Mouse (Mus musculus) lung, postnatal 0 days (tissue): ENCODE data around the gene Ephb2. TPM values are rescaled to one million over a fixed set of nuclear protein-coding genes. Genes with fewer than 3 reads are reported as not detected.

ENCODE experiments used
- ATAC-seq: fragments of 200-750 bp; cut with Nextera tagmentation; 2 replicates; pipeline ENCODE4 v1.8.0; 2017; ENCODE audit warnings: moderate library complexity
- DNase-seq: peaks from one replicate; pipeline ENCODE4 v3.0.0-alpha.2; 2016; ENCODE audit warnings: low spot score
- H3K27ac ChIP-seq: fragments of 300-500 bp; sonication (generic); 2 replicates; pipeline ENCODE4 v1.5.1; 2014; ENCODE audit warnings: antibody characterized with exemption, mild to moderate bottlenecking, low read length, mixed read lengths
- H3K27me3 ChIP-seq: fragments of 300-500 bp; sonication (generic); replicated peaks from 2 replicates; pipeline ENCODE4 v1.6.1; 2014; ENCODE audit warnings: low read length, mixed read lengths; ENCODE audit not compliant: insufficient read depth
- H3K36me3 ChIP-seq: fragments of 300-500 bp; sonication (generic); 2 replicates; pipeline ENCODE4 v1.6.1; 2014; ENCODE audit warnings: low read length, mixed read lengths; ENCODE audit not compliant: insufficient read depth
- H3K4me1 ChIP-seq: fragments of 300-500 bp; sonication (generic); 2 replicates; pipeline ENCODE4 v1.6.1; 2014; ENCODE audit warnings: antibody characterized with exemption, low read depth, low read length, mixed read lengths; ENCODE audit not compliant: insufficient read depth
- H3K4me2 ChIP-seq: fragments of 300-500 bp; sonication (generic); replicated peaks from 2 replicates; pipeline ENCODE4 v1.6.1; 2014; ENCODE audit warnings: low read depth, mild to moderate bottlenecking, low read length, moderate library complexity, mixed read lengths
- H3K4me3 ChIP-seq: fragments of 300-500 bp; sonication (generic); 2 replicates; pipeline ENCODE4 v1.5.1; 2014; ENCODE audit warnings: low read depth, low read length
- H3K9ac ChIP-seq: fragments of 300-500 bp; sonication (generic); replicated peaks from 2 replicates; pipeline ENCODE4 v1.6.1; 2014; ENCODE audit warnings: low read depth, mild to moderate bottlenecking
- H3K9me3 ChIP-seq: fragments of 300-500 bp; sonication (generic); 2 replicates; pipeline ENCODE4 v1.6.1; 2016; ENCODE audit warnings: low read length, mixed read lengths
- CTCF ChIP-seq: IDR thresholded peaks from 2 replicates; pipeline ENCODE4 v1.5.1; 2016; ENCODE audit warnings: antibody characterized with exemption, mild to moderate bottlenecking
- EP300 ChIP-seq: IDR thresholded peaks from 2 replicates; pipeline ENCODE4 v1.6.1; 2016; ENCODE audit warnings: antibody characterized with exemption, mild to moderate bottlenecking, control low read depth
- WGBS: fragments of 180-500 bp; shearing (Covaris S2); extraction: QIAGEN DNeasy Blood & Tissue Kit; methylation state at CpG from one replicate; pipeline ENCODE4 v1.1.7; 2014; 5-methylcytosine and 5-hydroxymethylcytosine counted together
- polyA plus RNA-seq: library from polyadenylated mRNA; unstranded; fragments of >200 nt; fragmentation: Nextera tagmentation; extraction: Ambion mirVana; gene quantifications from 2 replicates; pipeline ENCODE4 v1.2.1, GENCODE M21; 2015

Ephb2 gene
- polyA plus RNA-seq, 1 experiment from 2014 or later = 0.63 TPM

DNA sequence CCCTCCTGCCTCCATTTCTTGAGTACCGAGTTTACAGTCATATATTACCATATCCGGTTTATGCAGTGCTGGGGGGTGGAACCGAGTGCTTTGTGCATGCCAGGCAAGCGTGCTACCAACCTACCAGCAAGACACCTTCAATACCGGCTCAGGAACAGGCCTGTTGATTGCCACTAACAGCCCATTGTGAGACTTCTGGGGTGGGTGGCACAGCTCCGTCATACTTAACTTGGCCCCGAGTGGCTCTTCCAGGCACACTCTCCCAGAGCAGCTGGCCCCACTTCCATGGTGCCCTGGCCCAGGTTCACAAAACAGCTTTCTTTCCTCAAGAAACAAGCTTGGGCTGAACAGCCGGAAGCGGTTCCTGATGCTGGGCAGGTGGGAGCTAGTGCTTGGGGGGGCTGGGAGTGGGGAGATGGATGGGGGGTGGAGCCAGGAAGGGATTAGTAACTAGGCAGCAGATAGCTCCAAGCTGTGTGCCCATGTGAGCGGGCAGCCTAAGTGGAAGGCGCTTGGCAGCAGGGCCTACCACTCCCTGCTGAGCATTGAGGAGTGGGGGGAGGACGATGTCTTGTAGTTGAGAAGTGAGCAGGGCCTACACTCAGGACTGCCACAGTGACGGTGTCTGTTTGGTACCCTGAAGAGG, 183.8 kb downstream of the Ephb2 start:
- TF ChIP-seq EP300 (no peak), CTCF (no peak)
- H3K4me1 ChIP-seq = no peaks in the 10 kb centered on the region
- no peak overlapping the region for H3K9ac ChIP-seq
- no peak overlapping the region for H3K4me2 ChIP-seq
- no peaks in the 10 kb centered on the region for H3K9me3 ChIP-seq
- H3K36me3 ChIP-seq = no peaks in the 10 kb centered on the region
- H3K27ac ChIP-seq = no peak overlapping the region
- no peaks in the 10 kb centered on the region for H3K27me3 ChIP-seq
- WGBS = 71% methylated on average over 13 of the region's 13 CpGs
- H3K4me3 ChIP-seq = no peak overlapping the region
- peak; percentile 6; the same call in 1 of the 2 replicates for ATAC-seq
- no peak for DNase-seq

DNA sequence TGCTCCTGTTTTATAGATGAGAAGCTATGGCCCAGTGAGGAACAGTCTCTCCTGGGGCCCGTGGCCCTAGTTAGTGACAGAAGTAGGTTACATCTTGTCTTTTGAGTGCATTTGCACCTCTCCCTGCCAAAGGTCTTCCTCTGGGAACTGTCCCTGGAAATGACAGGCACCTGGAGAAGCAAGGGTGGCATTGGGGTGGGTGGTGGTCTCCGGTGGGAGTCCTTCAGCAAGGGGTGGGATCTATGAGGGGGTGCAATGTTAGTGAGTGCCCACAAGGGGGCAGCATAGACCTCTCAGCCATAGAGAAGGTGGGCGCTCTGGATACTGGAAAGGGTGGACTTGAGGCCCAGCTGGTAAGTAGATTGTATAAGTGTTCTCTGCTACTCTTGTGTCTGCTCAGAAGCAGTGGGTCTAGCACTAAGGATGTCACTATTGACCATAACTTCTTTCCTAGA, 184.4 kb downstream of the Ephb2 start:
- Histone ChIP-seq H3K9me3 (no peaks in the 10 kb centered on the region), H3K27ac (no peak overlapping the region), H3K4me1 (no peaks in the 10 kb centered on the region), H3K9ac (no peak overlapping the region), H3K27me3 (no peaks in the 10 kb centered on the region), H3K36me3 (no peaks in the 10 kb centered on the region), H3K4me3 (no peak overlapping the region), H3K4me2 (no peak overlapping the region)
- TF ChIP-seq EP300 (no peak), CTCF (peak; percentile 83)
- 0 out of 2 replicates have a peak, but pooled peaks have one; percentile 16 for ATAC-seq
- peak; percentile 54 for DNase-seq
- WGBS = 60% methylated on average over 3 of the region's 3 CpGs

DNA sequence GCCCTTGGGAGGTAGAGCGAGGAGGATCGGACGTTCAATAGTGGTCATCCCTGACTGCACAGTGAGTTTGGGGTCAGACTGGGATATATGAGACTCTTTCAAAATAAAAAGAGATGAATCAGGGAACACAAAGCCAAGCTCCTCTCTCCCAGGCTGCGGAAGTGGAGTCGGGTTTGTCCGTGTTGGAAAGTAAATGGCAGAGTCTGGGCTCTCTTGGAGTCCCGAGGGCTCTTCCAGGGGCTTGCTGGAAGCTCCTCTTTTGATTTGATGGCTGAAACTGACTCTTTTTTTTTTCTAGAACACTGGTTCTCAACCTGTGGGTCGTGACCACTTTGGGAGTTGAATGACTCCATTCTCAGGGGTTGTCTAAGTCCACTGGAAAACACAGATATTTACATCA, 185.5 kb downstream of the Ephb2 start:
- TF ChIP-seq CTCF = no peak
- no peak for TF ChIP-seq EP300
- H3K27ac ChIP-seq = no peak overlapping the region

DNA sequence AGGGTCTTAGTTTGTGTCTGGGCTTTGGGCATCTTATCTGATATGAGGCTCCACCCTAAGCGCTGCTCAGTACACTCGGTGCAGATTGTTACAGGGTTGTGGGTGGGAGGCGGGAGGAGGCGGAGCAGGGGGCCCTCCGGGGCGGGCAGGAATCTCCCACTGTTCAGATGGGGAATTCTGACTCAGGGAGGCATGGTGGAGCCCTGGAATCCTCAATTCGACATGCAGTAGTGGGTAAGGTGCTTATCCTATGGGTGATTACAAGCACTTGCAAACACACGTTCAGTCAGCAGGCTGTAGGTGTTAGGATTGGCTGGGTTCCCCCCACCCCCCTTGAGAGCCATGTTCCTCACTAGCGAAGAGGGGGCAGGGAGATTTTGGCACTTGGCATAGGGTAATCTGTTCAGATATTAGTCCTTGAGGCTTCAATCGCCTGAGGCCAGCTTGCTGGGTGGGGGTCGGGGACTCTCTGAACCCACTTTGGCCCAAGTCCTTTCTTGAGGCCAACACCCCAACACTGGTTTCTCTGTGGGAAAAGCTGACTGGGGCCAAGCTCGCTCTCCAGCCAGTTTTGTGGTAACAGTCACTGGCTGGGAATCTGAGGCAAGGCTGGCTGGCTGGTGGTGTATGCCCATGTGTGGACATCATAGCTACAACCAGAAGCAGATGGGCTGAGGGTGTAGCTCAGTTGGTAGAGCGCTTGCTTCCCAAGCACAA, 186.2 kb downstream of the Ephb2 start:
- Histone ChIP-seq H3K9me3 (no peaks in the 10 kb centered on the region), H3K4me2 (no peak overlapping the region), H3K27me3 (no peaks in the 10 kb centered on the region), H3K36me3 (no peaks in the 10 kb centered on the region), H3K9ac (no peak overlapping the region), H3K4me3 (no peak overlapping the region), H3K27ac (no peak overlapping the region), H3K4me1 (no peaks in the 10 kb centered on the region)
- DNase-seq (no peak), ATAC-seq (peak; percentile 25; the same call in 1 of the 2 replicates)
- TF ChIP-seq EP300 (no peak), CTCF (no peak)
- 33% methylated on average over 13 of the region's 13 CpGs for WGBS

More for the DNA sequence above, 185.5 kb downstream of the Ephb2 start:
- WGBS = 82% methylated on average over 8 of the region's 8 CpGs
- ATAC-seq (no peak), DNase-seq (no peak)
- no peaks in the 10 kb centered on the region for H3K27me3 ChIP-seq
- H3K4me2 ChIP-seq = no peak overlapping the region
- no peaks in the 10 kb centered on the region for H3K36me3 ChIP-seq
- H3K4me3 ChIP-seq = no peak overlapping the region
- H3K4me1 ChIP-seq = no peaks in the 10 kb centered on the region
- no peak overlapping the region for H3K9ac ChIP-seq
- H3K9me3 ChIP-seq = no peaks in the 10 kb centered on the region

DNA sequence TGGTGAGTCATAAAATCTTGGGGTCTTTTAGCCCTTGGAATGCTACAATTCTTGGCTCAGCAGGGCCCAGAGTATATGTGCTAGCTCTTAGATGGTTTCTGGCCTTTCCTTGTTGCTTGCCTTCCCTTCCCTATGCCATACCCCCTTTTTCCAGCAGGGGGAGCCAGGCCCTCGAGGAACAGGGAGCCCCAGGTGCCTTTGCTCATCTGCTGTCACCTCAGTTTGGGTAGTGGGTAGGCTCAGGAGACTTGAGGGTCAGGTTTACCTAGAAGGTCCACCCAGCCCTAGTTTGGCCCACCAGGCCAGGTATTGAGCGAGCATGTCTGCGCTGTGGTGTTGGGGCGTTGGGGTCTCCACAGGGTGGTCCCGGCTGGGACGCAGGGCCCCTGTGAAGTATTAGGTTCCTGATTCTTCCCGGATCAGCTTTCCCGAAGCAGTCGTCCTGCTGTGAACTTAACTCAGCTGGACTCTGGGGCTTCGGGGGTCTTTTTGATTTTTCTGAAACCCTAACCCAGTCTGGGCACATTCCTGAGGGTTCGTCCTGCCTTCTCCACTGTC, 186.8 kb downstream of the Ephb2 start:
- no peaks in the 10 kb centered on the region for H3K27me3 ChIP-seq
- H3K36me3 ChIP-seq = no peaks in the 10 kb centered on the region
- ATAC-seq (no peak), DNase-seq (peak; percentile 67)
- TF ChIP-seq EP300 = no peak
- peak; percentile 94 for TF ChIP-seq CTCF
- no peaks in the 10 kb centered on the region for H3K4me1 ChIP-seq
- no peak overlapping the region for H3K4me3 ChIP-seq
- H3K4me2 ChIP-seq = no peak overlapping the region
- H3K27ac ChIP-seq = no peak overlapping the region
- no peaks in the 10 kb centered on the region for H3K9me3 ChIP-seq
- H3K9ac ChIP-seq = no peak overlapping the region
- WGBS = 10% methylated on average over 11 of the region's 11 CpGs

DNA sequence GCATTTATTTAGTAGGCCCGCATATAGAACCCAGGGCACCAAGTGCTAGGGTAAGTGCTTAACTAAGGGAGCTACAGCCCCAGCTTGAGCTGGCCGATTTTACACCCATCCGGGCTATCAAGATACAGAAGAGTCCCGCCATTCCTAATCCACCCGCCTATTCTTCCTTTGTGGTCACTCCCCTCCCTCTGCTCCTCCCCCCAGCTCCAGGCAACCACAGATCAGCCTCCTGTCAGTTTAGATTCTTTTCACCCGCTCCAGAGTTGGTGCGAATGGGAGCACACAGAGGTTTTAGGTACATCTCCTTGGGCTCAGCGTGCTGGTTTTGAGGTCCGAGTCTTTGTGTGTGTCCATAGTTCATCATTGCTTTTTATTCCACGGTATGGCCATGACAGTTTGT, 196.9 kb downstream of the Ephb2 start:
- no peaks in the 10 kb centered on the region for H3K36me3 ChIP-seq
- H3K4me1 ChIP-seq = peaks cover 6% of the 10 kb centered on the region; the same call in 1 of the 2 replicates
- H3K4me3 ChIP-seq = no peak overlapping the region
- H3K4me2 ChIP-seq = peak overlapping the region; percentile 19; the same call in 1 of the 2 replicates
- DNase-seq (peak; percentile 27), ATAC-seq (no peak)
- no peak overlapping the region for H3K9ac ChIP-seq
- H3K27ac ChIP-seq = no peak overlapping the region
- WGBS = 11% methylated on average over 10 of the region's 10 CpGs
- peaks cover 17% of the 10 kb centered on the region for H3K27me3 ChIP-seq
- H3K9me3 ChIP-seq = no peaks in the 10 kb centered on the region
- TF ChIP-seq CTCF (no peak), EP300 (no peak)
